Mouse (Mus musculus) midbrain, embryonic 11.5 days (tissue): ENCODE data around the gene Trit1. TPM values are rescaled to one million over a fixed set of nuclear protein-coding genes. Genes with fewer than 3 reads are reported as not detected.
A peak's percentile ranks its signal among the peaks of the same experiment; 100 is the strongest.

Source experiments
- ATAC-seq: fragments of 200-750 bp; cut with Nextera tagmentation; 2 replicates; pipeline ENCODE4 v1.8.0; 2017; ENCODE audit warnings: moderate TSS enrichment, moderate library complexity; ENCODE audit not compliant: low FRiP score
- DNase-seq: peaks from one replicate; pipeline ENCODE4 v3.0.0; 2015; ENCODE audit warnings: low spot score; ENCODE audit errors: missing footprints
- H3K27ac ChIP-seq: fragments of 300-500 bp; sonication (generic); 2 replicates; pipeline ENCODE4 v1.5.1; 2014; ENCODE audit warnings: low read depth, low read length
- H3K27me3 ChIP-seq: fragments of 300-500 bp; sonication (generic); 2 replicates; pipeline ENCODE4 v1.6.1; 2014; ENCODE audit warnings: mild to moderate bottlenecking, low read length, moderate library complexity, mixed read lengths; ENCODE audit not compliant: control insufficient read depth, insufficient read depth
- H3K36me3 ChIP-seq: fragments of 300-500 bp; sonication (generic); 2 replicates; pipeline ENCODE4 v1.6.1; 2014; ENCODE audit warnings: mild to moderate bottlenecking, low read length, moderate library complexity, mixed read lengths; ENCODE audit not compliant: control insufficient read depth, insufficient read depth
- H3K4me1 ChIP-seq: fragments of 300-500 bp; sonication (generic); 2 replicates; pipeline ENCODE4 v1.6.1; 2014; ENCODE audit warnings: low read length; ENCODE audit not compliant: control insufficient read depth, insufficient read depth
- H3K4me2 ChIP-seq: fragments of 300-500 bp; sonication (generic); 2 replicates; pipeline ENCODE4 v1.6.1; 2014; ENCODE audit warnings: mild to moderate bottlenecking, moderate library complexity
- H3K4me3 ChIP-seq: fragments of 300-500 bp; sonication (generic); 2 replicates; pipeline ENCODE4 v1.5.1; 2014; ENCODE audit warnings: low read depth, low read length
- H3K9ac ChIP-seq: fragments of 300-500 bp; sonication (generic); 2 replicates; pipeline ENCODE4 v1.6.1; 2014; ENCODE audit warnings: low read length
- H3K9me3 ChIP-seq: fragments of 300-500 bp; sonication (generic); 2 replicates; pipeline ENCODE4 v1.6.1; 2016; ENCODE audit warnings: low read length; ENCODE audit not compliant: control insufficient read depth
- WGBS: fragments of 180-500 bp; shearing (Covaris S2); extraction: QIAGEN DNeasy Blood & Tissue Kit; methylation state at CpG from one replicate; pipeline ENCODE4 v1.1.7; 2014; 5-methylcytosine and 5-hydroxymethylcytosine counted together
- polyA plus RNA-seq: library from polyadenylated mRNA; unstranded; fragments of >200 nt; fragmentation: Nextera tagmentation; extraction: Ambion mirVana; gene quantifications from 2 replicates; pipeline ENCODE4 v1.2.1, GENCODE M21; 2014

Trit1 gene
- polyA plus RNA-seq, 1 experiment from 2014 or later, result 29.0 TPM

GRCm38 (mm10) chr4:123078231-123078630 lies 61.8 kb downstream of the Trit1 start:
- ATAC-seq (no peak), DNase-seq (no peak)
- Histone ChIP-seq H3K9me3 (no peaks in the 10 kb centered on the region; the same call in 1 of the 2 replicates), H3K36me3 (no peaks in the 10 kb centered on the region), H3K4me3 (no peak overlapping the region), H3K4me1 (peaks cover 4% of the 10 kb centered on the region; the same call in 1 of the 2 replicates), H3K9ac (no peak overlapping the region), H3K27ac (no peak overlapping the region), H3K27me3 (no peaks in the 10 kb centered on the region), H3K4me2 (no peak overlapping the region)
- 89% methylated on average over 4 of the region's 4 CpGs for WGBS

GRCm38 (mm10) chr4:123080791-123081190 lies 64.4 kb downstream of the Trit1 start:
- 46% methylated on average over 13 of the region's 13 CpGs for WGBS
- Histone ChIP-seq H3K4me1 (peaks cover 4% of the 10 kb centered on the region; the same call in 1 of the 2 replicates), H3K4me2 (no peak overlapping the region), H3K9me3 (no peaks in the 10 kb centered on the region; the same call in 1 of the 2 replicates), H3K27me3 (no peaks in the 10 kb centered on the region), H3K9ac (no peak overlapping the region), H3K27ac (no peak overlapping the region), H3K36me3 (no peaks in the 10 kb centered on the region), H3K4me3 (no peak overlapping the region)
- DNase-seq (no peak), ATAC-seq (no peak)

GRCm38 (mm10) chr4:123082283-123083163 lies 66.1 kb downstream of the Trit1 start:
- DNase-seq (peak; percentile 90), ATAC-seq (peak; percentile 75)
- Histone ChIP-seq H3K27ac (no peak overlapping the region), H3K4me3 (no peak overlapping the region), H3K4me2 (no peak overlapping the region), H3K27me3 (no peaks in the 10 kb centered on the region), H3K36me3 (no peaks in the 10 kb centered on the region), H3K9me3 (no peaks in the 10 kb centered on the region; the same call in 1 of the 2 replicates), H3K4me1 (peaks cover 4% of the 10 kb centered on the region; the same call in 1 of the 2 replicates), H3K9ac (no peak overlapping the region)
- WGBS, result 55% methylated on average over 20 of the region's 20 CpGs

GRCm38 (mm10) chr4:123083323-123083902 lies 67.0 kb downstream of the Trit1 start:
- no peaks in the 10 kb centered on the region for H3K27me3 ChIP-seq
- H3K9me3 ChIP-seq, result no peaks in the 10 kb centered on the region
- H3K4me3 ChIP-seq, result no peak overlapping the region
- no peak for DNase-seq
- H3K27ac ChIP-seq, result no peak overlapping the region
- WGBS, result 75% methylated on average over 13 of the region's 13 CpGs
- no peaks in the 10 kb centered on the region for H3K36me3 ChIP-seq
- H3K9ac ChIP-seq, result no peak overlapping the region
- ATAC-seq, result 0 out of 2 replicates have a peak, but pooled peaks have one; percentile 4
- no peak overlapping the region for H3K4me2 ChIP-seq
- H3K4me1 ChIP-seq, result peaks cover 4% of the 10 kb centered on the region; the same call in 1 of the 2 replicates

GRCm38 (mm10) chr4:123085290-123085689 lies 68.9 kb downstream of the Trit1 start:
- Histone ChIP-seq H3K4me1 (peaks cover 4% of the 10 kb centered on the region; the same call in 1 of the 2 replicates), H3K27me3 (no peaks in the 10 kb centered on the region), H3K9me3 (no peaks in the 10 kb centered on the region), H3K9ac (no peak overlapping the region), H3K4me3 (no peak overlapping the region), H3K36me3 (no peaks in the 10 kb centered on the region), H3K4me2 (no peak overlapping the region), H3K27ac (no peak overlapping the region)
- DNase-seq (no peak), ATAC-seq (no peak)
- WGBS, result 80% methylated on average over 2 of the region's 2 CpGs

- Histone ChIP-seq H3K9me3 (no peaks in the 10 kb centered on the region), H3K36me3 (no peaks in the 10 kb centered on the region), H3K4me2 (no peak overlapping the region), H3K9ac (no peak overlapping the region), H3K4me3 (no peak overlapping the region), H3K27ac (no peak overlapping the region), H3K4me1 (peaks cover 4% of the 10 kb centered on the region; the same call in 1 of the 2 replicates), H3K27me3 (no peaks in the 10 kb centered on the region)
- WGBS, result 88% methylated on average over 4 of the region's 4 CpGs
- ATAC-seq (no peak), DNase-seq (no peak)
Measured at GRCm38 (mm10) chr4:123086381-123086780, 70.0 kb downstream of the Trit1 start.

- H3K9ac ChIP-seq, result no peak overlapping the region
- no peak overlapping the region for H3K4me2 ChIP-seq
- H3K4me3 ChIP-seq, result no peak overlapping the region
- 79% methylated on average over 5 of the region's 5 CpGs for WGBS
- H3K36me3 ChIP-seq, result no peaks in the 10 kb centered on the region
- no peak for DNase-seq
- no peak overlapping the region for H3K27ac ChIP-seq
- no peaks in the 10 kb centered on the region for H3K4me1 ChIP-seq
- H3K27me3 ChIP-seq, result no peaks in the 10 kb centered on the region
- ATAC-seq, result no peak
- H3K9me3 ChIP-seq, result no peaks in the 10 kb centered on the region
Measured at GRCm38 (mm10) chr4:123092621-123093020, 76.2 kb downstream of the Trit1 start.

- H3K36me3 ChIP-seq, result no peaks in the 10 kb centered on the region
- no peaks in the 10 kb centered on the region for H3K4me1 ChIP-seq
- no peak overlapping the region for H3K4me3 ChIP-seq
- WGBS, result 66% methylated on average over 17 of the region's 17 CpGs
- H3K9ac ChIP-seq, result no peak overlapping the region
- ATAC-seq, result no peak
- H3K27me3 ChIP-seq, result no peaks in the 10 kb centered on the region
- H3K9me3 ChIP-seq, result no peaks in the 10 kb centered on the region
- no peak overlapping the region for H3K4me2 ChIP-seq
- DNase-seq, result no peak
- H3K27ac ChIP-seq, result no peak overlapping the region
Measured at GRCm38 (mm10) chr4:123093064-123093776, 76.8 kb downstream of the Trit1 start.
